Mouse (Mus musculus) kidney, postnatal 4 days (tissue): ENCODE measurements around the gene Stk26.

Source experiments
- DNase-seq, 2 experiments: peaks; one replicate each; pipeline ENCODE4 v3.0.0; 2021; ENCODE audit warnings: mixed read lengths in 2 of 2

The Stk26 gene

DNA sequence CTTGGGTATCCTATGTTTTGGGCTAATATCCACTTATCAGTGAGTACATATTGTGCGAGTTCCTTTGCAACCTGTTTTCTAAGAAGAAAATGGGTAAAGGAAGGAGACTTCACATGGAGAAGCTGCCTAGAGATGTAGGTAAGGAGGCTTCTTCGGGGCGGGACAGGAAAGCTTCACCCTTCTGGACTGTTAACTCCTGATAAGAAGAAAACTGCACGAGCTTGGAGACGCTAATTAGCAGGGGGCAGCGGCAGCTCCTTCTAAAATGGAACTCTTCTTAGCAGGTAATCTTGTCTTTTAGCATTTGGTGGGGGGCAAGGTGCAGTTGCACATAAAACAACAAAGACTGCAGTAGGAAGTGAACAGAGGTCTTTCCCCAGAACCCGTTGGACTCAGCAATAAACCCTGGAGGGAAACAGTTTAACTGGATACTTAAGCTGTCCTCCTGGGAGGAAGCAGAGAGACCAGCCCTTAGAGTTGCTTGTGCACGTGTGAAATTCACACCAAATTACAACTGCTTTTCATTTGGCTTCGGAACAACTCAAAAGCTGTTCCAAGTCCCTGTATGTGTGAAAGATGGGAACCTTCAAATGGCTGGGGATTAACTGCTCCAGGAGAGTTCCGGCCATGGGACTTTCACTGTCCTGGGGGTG, 86.2 kb downstream of the Stk26 start:
- DNase-seq: no peak

- DNase-seq: no peak
Measured at GRCm38 (mm10) chrX:50930309-50930708, 89.5 kb downstream of the Stk26 start.

DNA sequence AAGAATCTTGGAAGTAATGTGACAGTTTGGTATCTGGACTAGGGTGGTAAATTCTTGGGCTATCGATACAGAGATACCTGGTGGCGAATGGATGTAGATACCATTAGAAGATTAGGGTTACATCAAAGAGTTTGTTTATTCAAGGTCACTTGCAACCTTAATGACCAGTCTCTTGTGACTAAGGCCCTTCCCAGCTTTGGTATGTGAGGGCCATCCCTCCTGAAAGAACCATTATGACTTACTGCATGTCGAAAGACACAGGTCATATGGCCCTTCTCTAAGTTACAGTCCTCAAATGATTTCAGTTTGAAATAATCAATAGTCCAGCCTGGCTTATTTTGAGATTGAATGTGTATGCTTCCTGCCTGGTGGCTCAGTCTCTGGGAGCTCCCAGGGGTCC, 96.3 kb downstream of the Stk26 start:
- DNase-seq: no peak

GRCm38 (mm10) chrX:50942610-50943009, 101.8 kb downstream of the Stk26 start, which contains the start of gene Frmd7:
Gene Frmd7 (minus strand): TSS chrX:50942710.
- DNase-seq: peak in 1 of 2 experiments; percentile 8
